Mouse (Mus musculus): ENCODE measurements around the gene Efr3b. TPM values are rescaled to one million over a fixed set of nuclear protein-coding genes. Genes with fewer than 3 reads are reported as not detected.
A peak's percentile ranks its signal among the peaks of the same experiment; 100 is the strongest.

Efr3b gene
- polyA plus RNA-seq, 1 experiment from 2014 or later: 2.6 TPM

DNA sequence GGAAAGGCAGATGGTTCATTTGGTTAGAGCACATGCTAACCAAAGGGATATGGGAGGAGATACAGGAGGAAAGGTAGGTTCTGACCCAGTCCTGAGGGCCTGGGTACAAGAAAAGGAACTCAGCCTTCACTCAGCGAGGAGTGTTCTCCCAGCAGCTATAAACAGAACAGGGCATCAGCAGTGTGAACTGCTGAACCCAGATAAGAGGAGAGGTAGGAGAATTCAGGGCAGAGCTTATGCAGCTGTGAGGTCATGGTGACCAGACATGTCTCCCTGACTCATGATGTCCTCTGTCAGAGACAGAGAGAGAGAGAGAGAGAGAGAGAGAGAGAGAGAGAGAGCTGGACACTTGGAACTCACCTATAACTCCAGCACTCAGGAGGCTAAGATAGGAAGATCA lies 7.3 kb upstream of the Efr3b start:
- Histone ChIP-seq H3K27me3 (replicated peaks; ENCODE audit: control insufficient read depth, insufficient read depth, low read length) (no peaks in the 10 kb centered on the region), H3K4me1 (ENCODE audit: control insufficient read depth, insufficient read depth, low read length) (no peaks in the 10 kb centered on the region), H3K4me2 (ENCODE audit: low read depth, low read length) (no peak overlapping the region), H3K4me3 (ENCODE audit: low read length) (no peak overlapping the region), H3K9me3 (ENCODE audit: control insufficient read depth, low read length) (no peaks in the 10 kb centered on the region), H3K27ac (ENCODE audit: low read length) (no peak overlapping the region), H3K36me3 (ENCODE audit: control insufficient read depth, insufficient read depth, low read length) (no peaks in the 10 kb centered on the region), H3K9ac (ENCODE audit: low read depth, low read length) (no peak overlapping the region)
- ATAC-seq: peak; percentile 77
- WGBS: 30% methylated on average over 1 of the region's 1 CpGs

GRCm38 (mm10) chr12:4042411-4042810 lies 3.7 kb upstream of the Efr3b start:
- Histone ChIP-seq H3K36me3 (ENCODE audit: control insufficient read depth, insufficient read depth, low read length) (no peaks in the 10 kb centered on the region), H3K4me1 (ENCODE audit: control insufficient read depth, insufficient read depth, low read length) (peaks cover 10% of the 10 kb centered on the region; the same call in 1 of the 2 replicates), H3K4me2 (ENCODE audit: low read depth, low read length) (no peak overlapping the region), H3K4me3 (ENCODE audit: low read length) (no peak overlapping the region), H3K9me3 (ENCODE audit: control insufficient read depth, low read length) (no peaks in the 10 kb centered on the region), H3K9ac (ENCODE audit: low read depth, low read length) (no peak overlapping the region), H3K27me3 (replicated peaks; ENCODE audit: control insufficient read depth, insufficient read depth, low read length) (no peaks in the 10 kb centered on the region), H3K27ac (ENCODE audit: low read length) (no peak overlapping the region)
- WGBS: 70% methylated on average over 5 of the region's 5 CpGs
- no peak for ATAC-seq

DNA sequence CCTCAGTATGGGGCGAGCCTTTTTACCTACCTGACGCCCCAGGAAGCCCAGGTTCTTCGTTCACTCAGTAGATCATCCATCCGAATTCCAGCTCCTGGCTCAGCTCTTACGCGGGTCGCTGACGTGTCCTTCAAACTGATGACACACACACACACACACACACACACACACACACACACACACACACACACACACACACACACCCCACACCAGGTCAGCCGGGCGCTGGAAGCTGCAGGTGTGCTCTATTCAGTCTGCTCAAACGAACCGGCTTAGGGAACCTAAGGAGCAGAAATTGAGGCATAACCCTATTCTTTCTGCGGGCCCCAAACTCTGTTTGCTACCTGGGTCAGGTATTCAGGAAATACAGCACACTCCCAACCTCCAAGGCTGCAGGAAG lies 331 bp upstream of the Efr3b start:
- Histone ChIP-seq H3K4me2 (ENCODE audit: low read depth, low read length) (peak overlapping the region; percentile 99), H3K36me3 (ENCODE audit: control insufficient read depth, insufficient read depth, low read length) (no peaks in the 10 kb centered on the region), H3K27ac (ENCODE audit: low read length) (no peak overlapping the region), H3K4me1 (ENCODE audit: control insufficient read depth, insufficient read depth, low read length) (peaks cover 20% of the 10 kb centered on the region), H3K9ac (ENCODE audit: low read depth, low read length) (peak overlapping the region; percentile 78; the same call in 1 of the 2 replicates), H3K9me3 (ENCODE audit: control insufficient read depth, low read length) (no peaks in the 10 kb centered on the region), H3K27me3 (replicated peaks; ENCODE audit: control insufficient read depth, insufficient read depth, low read length) (no peaks in the 10 kb centered on the region), H3K4me3 (ENCODE audit: low read length) (peak overlapping the region; percentile 76)
- peak; percentile 50 for ATAC-seq
- 2% methylated on average over 13 of the region's 13 CpGs for WGBS

GRCm38 (mm10) chr12:4037511-4037910 lies 1.2 kb downstream of the Efr3b start:
- H3K4me2 ChIP-seq (ENCODE audit: low read depth, low read length): peak overlapping the region; percentile 99; the same call in 1 of the 2 replicates
- no peaks in the 10 kb centered on the region for H3K27me3 ChIP-seq (replicated peaks; ENCODE audit: control insufficient read depth, insufficient read depth, low read length)
- H3K36me3 ChIP-seq (ENCODE audit: control insufficient read depth, insufficient read depth, low read length): no peaks in the 10 kb centered on the region
- peak overlapping the region; percentile 76 for H3K4me3 ChIP-seq (ENCODE audit: low read length)
- WGBS: 34% methylated on average over 5 of the region's 5 CpGs
- no peaks in the 10 kb centered on the region for H3K9me3 ChIP-seq (ENCODE audit: control insufficient read depth, low read length)
- H3K4me1 ChIP-seq (ENCODE audit: control insufficient read depth, insufficient read depth, low read length): peaks cover 20% of the 10 kb centered on the region
- no peak for ATAC-seq
- H3K27ac ChIP-seq (ENCODE audit: low read length): no peak overlapping the region
- no peak overlapping the region for H3K9ac ChIP-seq (ENCODE audit: low read depth, low read length)

- ATAC-seq: peak; percentile 59
- Histone ChIP-seq H3K4me1 (ENCODE audit: control insufficient read depth, insufficient read depth, low read length) (peaks cover 20% of the 10 kb centered on the region), H3K9ac (ENCODE audit: low read depth, low read length) (no peak overlapping the region), H3K4me2 (ENCODE audit: low read depth, low read length) (no peak overlapping the region), H3K9me3 (ENCODE audit: control insufficient read depth, low read length) (no peaks in the 10 kb centered on the region), H3K27me3 (replicated peaks; ENCODE audit: control insufficient read depth, insufficient read depth, low read length) (no peaks in the 10 kb centered on the region), H3K4me3 (ENCODE audit: low read length) (no peak overlapping the region), H3K27ac (ENCODE audit: low read length) (0 out of 2 replicates have a peak overlapping the region, but pooled peaks have one; percentile 13), H3K36me3 (ENCODE audit: control insufficient read depth, insufficient read depth, low read length) (no peaks in the 10 kb centered on the region)
- WGBS: 65% methylated on average over 5 of the region's 5 CpGs
Observed at GRCm38 (mm10) chr12:4036157-4036556, 2.6 kb downstream of the Efr3b start.

DNA sequence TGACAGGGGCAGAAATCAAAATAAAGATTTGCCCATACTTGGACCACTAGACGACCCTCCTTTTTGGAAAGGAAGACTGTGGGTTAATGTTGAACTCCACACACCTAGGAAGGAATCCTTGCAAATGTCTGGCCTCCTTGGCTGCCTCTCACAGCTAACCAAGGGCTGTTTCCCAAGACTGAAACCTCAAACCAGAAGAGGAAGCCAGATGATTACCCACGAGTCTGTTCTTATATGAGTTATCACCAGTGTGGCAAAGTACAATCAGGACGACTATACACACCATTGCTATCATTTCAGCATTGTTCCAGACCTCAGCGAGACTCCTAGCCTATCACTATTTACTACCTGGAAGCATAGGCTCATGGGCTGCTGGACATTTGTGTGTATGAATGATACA lies 9.7 kb downstream of the Efr3b start:
- WGBS: 67% methylated on average over 4 of the region's 4 CpGs
- Histone ChIP-seq H3K4me1 (ENCODE audit: control insufficient read depth, insufficient read depth, low read length) (no peaks in the 10 kb centered on the region), H3K36me3 (ENCODE audit: control insufficient read depth, insufficient read depth, low read length) (no peaks in the 10 kb centered on the region), H3K9ac (ENCODE audit: low read depth, low read length) (no peak overlapping the region), H3K4me3 (ENCODE audit: low read length) (no peak overlapping the region), H3K27ac (ENCODE audit: low read length) (no peak overlapping the region), H3K4me2 (ENCODE audit: low read depth, low read length) (no peak overlapping the region), H3K27me3 (replicated peaks; ENCODE audit: control insufficient read depth, insufficient read depth, low read length) (no peaks in the 10 kb centered on the region), H3K9me3 (ENCODE audit: control insufficient read depth, low read length) (no peaks in the 10 kb centered on the region)
- ATAC-seq: no peak

DNA sequence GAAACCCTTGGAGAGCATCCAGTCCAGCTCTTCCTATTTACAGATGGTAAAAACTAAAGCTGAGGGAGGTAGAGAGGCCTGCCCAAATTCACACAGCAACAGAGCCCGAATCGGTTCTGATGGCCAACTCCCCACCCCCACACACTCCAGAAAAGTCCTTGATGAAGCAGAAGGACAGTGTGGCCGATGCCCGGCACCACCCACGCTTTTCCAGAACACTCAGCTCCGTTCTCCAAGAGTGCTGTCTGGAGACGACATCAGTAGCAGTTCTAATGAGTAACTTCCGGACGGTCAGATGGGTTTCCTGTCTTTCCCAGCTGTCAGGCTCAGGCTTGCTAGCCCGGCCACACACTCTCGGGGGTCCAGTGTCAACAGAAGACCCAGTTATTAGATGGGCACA lies 10.2 kb downstream of the Efr3b start:
- Histone ChIP-seq H3K4me3 (ENCODE audit: low read length) (no peak overlapping the region), H3K4me1 (ENCODE audit: control insufficient read depth, insufficient read depth, low read length) (no peaks in the 10 kb centered on the region), H3K36me3 (ENCODE audit: control insufficient read depth, insufficient read depth, low read length) (no peaks in the 10 kb centered on the region), H3K27ac (ENCODE audit: low read length) (no peak overlapping the region), H3K9me3 (ENCODE audit: control insufficient read depth, low read length) (no peaks in the 10 kb centered on the region), H3K27me3 (replicated peaks; ENCODE audit: control insufficient read depth, insufficient read depth, low read length) (no peaks in the 10 kb centered on the region), H3K9ac (ENCODE audit: low read depth, low read length) (no peak overlapping the region), H3K4me2 (ENCODE audit: low read depth, low read length) (no peak overlapping the region)
- 66% methylated on average over 11 of the region's 11 CpGs for WGBS
- no peak for ATAC-seq

DNA sequence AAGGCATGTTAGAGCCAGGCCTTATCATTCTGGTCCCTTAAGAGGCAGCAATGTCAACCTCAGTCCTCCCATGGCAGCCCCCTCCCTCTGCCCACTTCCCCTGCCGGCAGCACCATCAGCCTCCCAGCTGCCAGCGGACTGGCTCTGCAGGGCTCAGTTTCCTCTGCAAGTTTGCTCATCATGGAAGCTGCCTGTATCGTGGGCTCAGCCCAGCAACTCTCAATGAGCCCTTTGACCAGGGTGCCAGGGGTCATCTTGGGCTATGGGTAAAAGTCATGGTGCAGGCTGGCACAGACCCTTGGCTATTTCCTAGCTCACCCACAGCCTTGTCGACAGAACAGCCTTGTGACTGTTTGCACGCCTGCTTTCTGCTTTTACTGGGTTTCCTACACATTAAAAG lies 14.4 kb downstream of the Efr3b start:
- Histone ChIP-seq H3K27ac (ENCODE audit: low read length) (no peak overlapping the region), H3K4me3 (ENCODE audit: low read length) (no peak overlapping the region), H3K9ac (ENCODE audit: low read depth, low read length) (no peak overlapping the region), H3K4me1 (ENCODE audit: control insufficient read depth, insufficient read depth, low read length) (no peaks in the 10 kb centered on the region), H3K9me3 (ENCODE audit: control insufficient read depth, low read length) (no peaks in the 10 kb centered on the region), H3K36me3 (ENCODE audit: control insufficient read depth, insufficient read depth, low read length) (no peaks in the 10 kb centered on the region), H3K27me3 (replicated peaks; ENCODE audit: control insufficient read depth, insufficient read depth, low read length) (no peaks in the 10 kb centered on the region), H3K4me2 (ENCODE audit: low read depth, low read length) (no peak overlapping the region)
- 73% methylated on average over 5 of the region's 5 CpGs for WGBS
- ATAC-seq: no peak

DNA sequence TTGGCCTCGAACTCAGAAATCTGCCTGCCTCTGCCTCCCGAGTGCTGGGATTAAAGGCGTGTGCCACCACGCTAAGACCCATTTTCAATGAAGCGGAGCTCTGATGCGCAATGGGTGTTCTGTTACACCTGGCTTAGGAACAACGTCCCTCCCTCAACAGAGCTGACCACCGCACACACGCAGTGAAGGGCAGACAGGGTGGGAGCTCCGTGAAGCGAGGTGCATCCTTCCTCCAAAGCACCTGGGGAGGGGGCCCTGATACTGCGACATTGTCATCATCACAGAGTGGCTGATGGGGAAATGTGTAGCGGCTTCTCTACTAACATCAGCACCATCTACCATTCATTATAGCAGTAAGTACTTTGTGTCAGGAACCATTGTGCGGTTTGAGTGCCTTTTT lies 15.2 kb downstream of the Efr3b start:
- H3K4me1 ChIP-seq (ENCODE audit: control insufficient read depth, insufficient read depth, low read length): no peaks in the 10 kb centered on the region
- no peak overlapping the region for H3K4me3 ChIP-seq (ENCODE audit: low read length)
- no peak overlapping the region for H3K9ac ChIP-seq (ENCODE audit: low read depth, low read length)
- no peaks in the 10 kb centered on the region for H3K27me3 ChIP-seq (replicated peaks; ENCODE audit: control insufficient read depth, insufficient read depth, low read length)
- no peaks in the 10 kb centered on the region for H3K9me3 ChIP-seq (ENCODE audit: control insufficient read depth, low read length)
- no peak for ATAC-seq
- H3K27ac ChIP-seq (ENCODE audit: low read length): no peak overlapping the region
- no peak overlapping the region for H3K4me2 ChIP-seq (ENCODE audit: low read depth, low read length)
- WGBS: 95% methylated on average over 14 of the region's 14 CpGs
- no peaks in the 10 kb centered on the region for H3K36me3 ChIP-seq (ENCODE audit: control insufficient read depth, insufficient read depth, low read length)

DNA sequence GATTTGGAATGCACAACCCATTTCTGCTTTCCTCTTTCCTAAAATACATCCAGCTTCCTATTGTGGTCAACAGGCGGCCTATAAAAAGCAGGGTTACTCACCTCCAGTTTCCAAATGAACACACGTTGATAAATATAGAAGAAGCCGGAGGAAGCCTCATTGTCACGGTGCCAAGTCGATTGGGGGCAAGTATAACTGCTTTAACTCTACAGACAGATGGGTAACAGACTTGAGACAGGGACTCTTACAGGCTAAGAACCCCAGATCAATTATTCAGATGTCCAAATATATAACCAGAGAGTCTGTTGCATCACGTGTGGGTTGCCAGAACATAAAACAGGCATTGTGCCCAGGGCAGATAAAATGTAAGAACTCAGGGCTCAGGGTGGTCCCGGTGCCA lies 15.9 kb downstream of the Efr3b start:
- no peak overlapping the region for H3K9ac ChIP-seq (ENCODE audit: low read depth, low read length)
- no peak overlapping the region for H3K4me3 ChIP-seq (ENCODE audit: low read length)
- ATAC-seq: no peak
- no peak overlapping the region for H3K27ac ChIP-seq (ENCODE audit: low read length)
- H3K4me1 ChIP-seq (ENCODE audit: control insufficient read depth, insufficient read depth, low read length): no peaks in the 10 kb centered on the region
- H3K4me2 ChIP-seq (ENCODE audit: low read depth, low read length): no peak overlapping the region
- WGBS: 58% methylated on average over 7 of the region's 7 CpGs
- no peaks in the 10 kb centered on the region for H3K27me3 ChIP-seq (replicated peaks; ENCODE audit: control insufficient read depth, insufficient read depth, low read length)
- no peaks in the 10 kb centered on the region for H3K9me3 ChIP-seq (ENCODE audit: control insufficient read depth, low read length)
- H3K36me3 ChIP-seq (ENCODE audit: control insufficient read depth, insufficient read depth, low read length): no peaks in the 10 kb centered on the region
